Mouse (Mus musculus): ENCODE measurements around the gene Pcif1.

DNA sequence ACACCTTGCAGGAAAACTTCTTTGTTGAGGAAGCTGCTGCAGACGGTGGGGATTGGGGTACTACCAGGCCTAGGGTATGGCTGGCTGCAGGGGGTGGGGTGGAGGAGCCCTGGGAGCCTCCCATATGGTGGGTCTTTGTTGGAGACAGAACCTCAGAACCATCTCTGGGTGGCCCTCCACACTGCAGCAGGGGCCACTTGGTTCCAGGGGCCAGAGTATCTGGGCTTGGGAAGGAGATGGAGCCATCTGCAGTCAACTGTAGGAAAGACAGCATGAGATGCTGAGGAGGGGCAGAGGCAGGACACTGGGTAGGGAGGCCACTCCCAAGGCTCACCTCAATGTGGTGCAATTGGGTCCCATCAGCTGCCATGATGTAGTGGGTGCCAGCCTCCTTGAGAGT, 15.5 kb downstream of the Pcif1 start:
- TF ChIP-seq CTCF (IDR thresholded peaks at IDR 0.05; ENCODE audit: low read depth), result peak; percentile 17; the same call in 1 of the 2 replicates
- no peak for TF ChIP-seq EP300 (IDR thresholded peaks at IDR 0.05; ENCODE audit: low read depth)
